Mouse (Mus musculus) bone marrow macrophage, adult 2 months (primary cell): ENCODE results near the gene Rtn4rl1. TPM values are rescaled to one million over a fixed set of nuclear protein-coding genes. Genes with fewer than 3 reads are reported as not detected.
"Not testable (repeated sequence)": the region's sequence is repeated elsewhere in the genome, so short reads cannot be mapped to it uniquely, and the experiment has no call there.

Source experiments
- H3K27ac ChIP-seq: 2 replicates; pipeline ENCODE4 v1.5.1; 2012; ENCODE audit warnings: low read depth, low read length; ENCODE audit not compliant: insufficient read depth
- H3K4me1 ChIP-seq: 2 replicates; pipeline ENCODE4 v1.6.1; 2012; ENCODE audit warnings: low read length; ENCODE audit not compliant: control insufficient read depth, insufficient read depth
- H3K4me3 ChIP-seq: 2 replicates; pipeline ENCODE4 v1.5.1; 2012; ENCODE audit warnings: mild to moderate bottlenecking, low read length, moderate library complexity; ENCODE audit not compliant: insufficient read depth
- CTCF ChIP-seq: IDR thresholded peaks from 2 replicates; pipeline ENCODE4 v1.5.1; 2012; ENCODE audit warnings: low read depth, mild to moderate bottlenecking, low read length, moderate library complexity
- POLR2A ChIP-seq: IDR thresholded peaks from 2 replicates; pipeline ENCODE4 v1.6.1; 2012; ENCODE audit warnings: mild to moderate bottlenecking, low read depth, low read length, borderline replicate concordance
- polyA plus RNA-seq: library from polyadenylated mRNA; stranded (reverse); fragments of >200 nt; gene quantifications from 2 replicates; pipeline ENCODE4 v1.2.4, GENCODE M21; 2012; ENCODE audit not compliant: missing spikeins, insufficient read depth, insufficient read length

Rtn4rl1 gene
- polyA plus RNA-seq, 1 experiment, result 1.6 TPM

DNA sequence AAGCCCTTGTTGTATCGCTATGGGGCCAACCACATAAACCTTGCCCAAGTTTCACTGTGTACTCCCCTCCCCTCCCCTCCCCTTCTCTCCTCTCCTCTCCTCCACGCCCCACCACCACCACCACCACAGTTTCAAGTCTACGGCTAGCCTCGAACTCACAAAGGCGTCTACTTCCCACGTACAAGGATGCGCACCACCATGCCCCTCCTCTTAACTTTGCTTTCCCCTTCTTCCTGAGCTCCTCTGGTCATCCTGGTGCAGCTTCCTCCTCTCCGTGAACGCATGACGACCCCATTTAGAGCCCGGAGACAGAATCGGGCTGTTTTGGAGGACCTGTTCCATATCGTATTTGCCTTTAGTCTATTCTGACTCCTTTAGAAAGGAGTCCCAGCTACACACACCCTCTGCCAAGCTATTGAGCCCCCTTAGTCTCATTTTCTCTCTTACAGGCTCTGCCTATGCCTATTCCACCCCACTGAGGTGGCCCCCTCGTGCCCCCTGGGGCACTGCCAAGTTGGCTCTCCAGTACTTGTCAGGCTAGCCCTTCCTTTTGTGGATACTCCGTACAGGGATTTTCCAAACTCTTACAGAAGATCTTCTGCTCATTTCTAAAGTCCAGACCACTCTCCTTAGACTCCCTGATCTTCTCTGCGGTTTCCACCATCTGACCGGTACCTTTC is 22.3 kb upstream of the Rtn4rl1 start:
- Histone ChIP-seq H3K4me1 (peaks cover 11% of the 10 kb centered on the region; the same call in 1 of the 2 replicates), H3K4me3 (no peak overlapping the region), H3K27ac (no peak overlapping the region)
- no peak for TF ChIP-seq CTCF
- TF ChIP-seq POLR2A, result no peak

DNA sequence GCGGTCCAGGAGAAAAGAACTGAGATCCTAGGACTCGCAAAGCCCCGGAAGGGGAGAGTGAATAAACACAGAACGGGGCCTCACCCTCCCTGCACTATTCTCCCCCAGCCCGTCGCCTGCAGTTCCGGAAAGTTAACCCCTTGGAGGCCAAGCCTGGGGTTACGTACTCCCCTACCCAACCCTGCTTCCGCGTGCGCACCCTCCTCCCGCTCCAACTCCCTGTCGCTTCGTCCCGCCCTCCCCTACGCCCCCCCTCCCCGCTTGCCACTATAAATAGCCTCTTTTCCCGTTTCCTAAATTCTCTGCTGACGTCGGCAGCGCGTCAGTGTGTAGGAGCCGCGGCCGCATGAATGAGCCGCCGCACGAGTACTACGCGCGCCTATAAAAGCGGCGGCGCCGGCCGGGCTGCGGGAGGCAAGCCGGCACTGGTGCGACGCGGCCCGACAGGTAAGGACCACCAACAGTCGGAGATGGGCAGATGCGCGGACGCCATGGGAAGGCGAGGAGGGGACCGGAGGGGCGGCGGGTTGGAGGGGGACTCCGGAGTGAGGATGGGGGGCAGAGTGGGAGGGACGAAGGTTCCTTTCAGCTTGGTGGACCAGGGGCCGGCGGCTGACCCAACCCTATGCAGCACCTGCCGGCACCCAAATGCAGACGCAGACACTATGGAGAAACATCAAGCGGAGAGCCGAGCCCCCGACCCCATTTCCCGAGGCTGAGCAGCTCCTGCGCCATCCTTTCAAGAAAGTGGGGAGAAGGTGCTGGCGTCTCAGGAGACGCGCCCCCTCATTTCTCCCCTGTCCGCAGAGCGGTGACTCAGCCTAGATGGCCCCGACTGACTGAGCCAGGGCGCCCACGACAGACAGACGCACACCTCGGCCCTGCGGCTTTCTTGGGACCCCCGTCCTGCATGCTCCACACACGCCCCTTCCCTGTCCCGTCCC is 21.2 kb upstream of the Rtn4rl1 start:
- Histone ChIP-seq H3K27ac (no peak overlapping the region), H3K4me1 (peaks cover 11% of the 10 kb centered on the region; the same call in 1 of the 2 replicates), H3K4me3 (peak overlapping the region; percentile 74)
- TF ChIP-seq POLR2A (no peak), CTCF (no peak)

DNA sequence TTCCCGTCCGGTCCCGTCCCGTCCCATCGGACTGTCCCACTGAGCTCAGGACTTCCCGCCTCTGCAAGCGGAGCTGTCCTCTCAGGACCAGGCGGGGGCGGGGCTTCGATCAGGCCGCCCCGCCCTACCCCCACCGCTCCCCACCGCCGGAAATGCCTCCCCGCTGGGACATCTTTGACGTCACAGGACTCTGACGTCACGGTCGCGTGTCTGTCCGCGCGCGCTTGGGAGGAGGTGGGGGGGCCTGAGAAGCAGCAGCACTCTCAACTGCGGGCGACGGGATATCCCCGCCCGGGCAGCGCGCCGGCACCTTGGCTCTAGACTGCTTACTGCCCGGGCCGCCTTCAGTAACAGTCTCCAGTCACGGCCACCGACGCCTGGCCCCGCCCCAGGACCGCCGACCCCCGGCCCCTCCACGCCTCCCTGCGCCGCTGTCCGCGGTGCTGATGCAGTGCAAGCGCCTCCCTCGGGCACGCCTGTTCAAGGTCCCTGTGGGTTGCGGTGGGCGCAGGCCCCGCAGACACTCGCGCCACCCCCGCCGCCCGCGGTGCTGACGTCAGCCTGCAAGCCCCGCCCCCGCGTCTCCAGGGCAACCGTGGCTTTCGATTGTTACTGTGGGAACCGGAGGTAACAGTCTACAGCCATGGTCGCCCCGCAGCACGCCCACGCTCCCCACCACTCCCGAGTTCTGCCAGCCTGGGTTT is 20.3 kb upstream of the Rtn4rl1 start:
- TF ChIP-seq CTCF (no peak), POLR2A (no peak)
- peaks cover 15% of the 10 kb centered on the region for H3K4me1 ChIP-seq

DNA sequence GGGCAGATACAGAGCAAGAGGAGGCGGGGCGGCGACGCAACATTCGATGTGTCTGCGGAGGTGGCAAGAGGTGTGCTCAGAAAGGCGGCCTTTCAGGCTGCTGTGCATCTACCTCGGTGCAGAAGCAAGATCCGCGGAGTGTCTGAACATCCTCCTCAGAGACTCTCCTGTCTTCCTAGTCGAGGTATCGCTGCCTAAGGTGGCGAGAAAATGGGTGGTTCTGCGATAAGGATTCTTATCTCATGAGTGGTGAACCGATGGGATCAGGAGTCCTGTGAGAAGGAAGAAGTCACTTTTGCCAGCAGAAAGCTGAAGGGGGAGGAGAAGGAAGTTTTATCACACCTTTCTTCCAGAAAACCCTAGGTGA is 19.8 kb upstream of the Rtn4rl1 start:
- H3K4me3 ChIP-seq, result peak overlapping the region; percentile 74
- no peak overlapping the region for H3K27ac ChIP-seq
- TF ChIP-seq POLR2A, result no peak
- TF ChIP-seq CTCF, result no peak
- peaks cover 15% of the 10 kb centered on the region for H3K4me1 ChIP-seq

More for the DNA sequence above, 20.3 kb upstream of the Rtn4rl1 start:
- Histone ChIP-seq H3K27ac (no peak overlapping the region), H3K4me3 (peak overlapping the region; percentile 74)

DNA sequence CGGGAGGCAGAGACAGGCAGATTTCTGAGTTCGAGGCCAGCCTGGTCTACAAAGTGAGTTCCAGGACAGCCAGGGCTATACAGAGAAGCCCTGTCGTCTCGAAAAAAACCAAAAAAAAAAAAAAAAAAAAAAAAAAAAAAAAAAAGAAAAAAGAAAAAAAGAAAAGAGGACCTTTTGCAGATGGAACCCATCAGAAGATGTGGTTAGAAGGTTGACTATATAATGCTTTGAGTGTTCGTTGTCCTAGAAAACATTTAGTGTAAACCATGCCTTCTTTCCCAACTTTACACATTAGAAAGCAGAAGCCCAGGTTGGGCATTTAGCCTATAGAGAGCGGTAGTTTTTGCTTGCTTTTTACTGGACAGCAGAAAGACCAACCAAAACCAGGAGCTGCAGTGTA is 19.0 kb upstream of the Rtn4rl1 start:
- H3K4me1 ChIP-seq, result peaks cover 12% of the 10 kb centered on the region
- H3K4me3 ChIP-seq, H3K27ac ChIP-seq: not testable (repeated sequence)

DNA sequence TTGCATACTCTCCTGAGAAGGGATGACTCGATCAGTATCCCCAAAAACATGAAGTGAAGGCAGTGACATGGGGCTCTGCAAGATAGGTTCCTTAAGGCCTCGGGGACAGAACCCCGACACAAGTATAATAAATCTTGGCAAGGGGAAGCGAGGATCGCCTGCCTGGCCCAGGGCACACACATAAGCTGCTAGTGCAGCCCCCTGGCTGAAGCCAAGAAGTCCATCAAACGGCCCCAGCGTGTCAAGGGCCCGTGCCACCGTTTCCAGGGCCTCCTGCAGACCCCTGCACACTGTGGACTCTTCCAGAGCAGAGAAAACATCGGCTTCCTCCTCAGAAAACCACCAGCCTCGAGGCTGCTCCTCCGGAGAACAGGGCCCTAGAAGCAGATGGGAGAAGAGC is 15.6 kb upstream of the Rtn4rl1 start:
- Histone ChIP-seq H3K27ac (no peak overlapping the region), H3K4me1 (peaks cover 9% of the 10 kb centered on the region), H3K4me3 (peak overlapping the region; percentile 90)
- no peak for TF ChIP-seq CTCF
- TF ChIP-seq POLR2A, result no peak

DNA sequence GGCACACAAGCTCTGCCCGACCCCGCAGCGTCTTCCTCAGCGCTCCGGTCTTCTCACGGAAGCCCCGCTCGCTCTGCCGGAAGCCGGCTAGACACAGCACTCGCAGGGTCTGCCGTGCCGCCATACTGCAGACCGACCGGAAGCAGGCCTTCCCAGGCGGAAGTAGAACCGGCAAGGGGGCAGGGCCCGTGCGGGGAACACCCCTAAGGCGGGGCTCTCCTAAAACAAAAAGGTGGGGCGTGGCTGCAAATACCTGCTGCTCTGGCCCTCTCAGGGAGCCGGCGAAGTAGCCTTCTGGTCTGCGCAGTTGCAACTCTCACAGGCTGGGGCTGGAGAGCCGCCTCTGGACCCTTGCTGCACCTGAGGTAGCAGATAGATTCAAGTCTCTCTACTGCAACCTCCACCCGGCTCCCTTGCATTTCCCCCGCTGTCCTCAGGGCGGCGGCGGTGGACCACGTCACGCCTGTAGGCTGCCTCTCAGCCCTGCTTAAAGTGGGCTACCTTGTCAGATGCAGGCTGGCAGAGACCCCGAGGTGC is 14.8 kb upstream of the Rtn4rl1 start, which contains the start of gene Ovca2:
Ovca2 (minus strand) TSS at position 164 of the 537 bp plus-strand sequence.
- TF ChIP-seq POLR2A (no peak), CTCF (peak; percentile 91)
- Histone ChIP-seq H3K4me1 (peaks cover 7% of the 10 kb centered on the region), H3K4me3 (peak within 1 kb of the TSS; percentile 90), H3K27ac (0 out of 2 replicates have a peak within 1 kb of the TSS, but pooled peaks have one; percentile 24)

DNA sequence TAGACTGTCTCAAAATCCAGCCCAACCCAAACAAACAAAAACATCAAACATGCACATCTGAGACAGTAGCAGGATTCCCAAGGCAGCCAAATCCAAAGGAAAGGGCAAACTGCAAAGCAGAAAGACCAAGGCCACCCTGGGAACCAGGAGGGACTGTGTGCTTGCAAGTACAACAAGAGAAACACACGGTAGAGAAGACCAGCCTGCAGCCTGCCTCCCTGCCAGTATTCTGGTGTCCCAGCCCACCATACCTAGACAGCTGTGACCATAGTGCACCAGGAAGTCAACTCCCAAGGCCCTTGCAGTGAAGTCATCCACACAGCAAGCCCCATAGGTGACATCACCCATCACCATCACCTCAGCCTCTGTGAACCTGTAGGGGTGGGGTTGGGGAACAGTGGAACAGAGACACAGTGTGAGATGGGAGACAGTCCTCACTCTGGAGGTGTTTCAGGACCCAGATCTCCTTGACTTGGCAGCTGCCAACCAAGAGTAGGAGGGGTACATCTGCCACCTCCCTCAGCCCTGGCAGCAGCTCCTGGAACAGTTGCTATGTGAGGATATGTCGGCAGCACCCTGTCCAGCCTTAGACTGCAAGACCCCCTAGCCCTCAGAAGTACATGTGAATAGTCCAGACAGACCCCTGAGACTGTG is 9.5 kb upstream of the Rtn4rl1 start:
- Histone ChIP-seq H3K4me1 (no peaks in the 10 kb centered on the region), H3K27ac (no peak overlapping the region), H3K4me3 (no peak overlapping the region)
- TF ChIP-seq POLR2A (no peak), CTCF (no peak)

DNA sequence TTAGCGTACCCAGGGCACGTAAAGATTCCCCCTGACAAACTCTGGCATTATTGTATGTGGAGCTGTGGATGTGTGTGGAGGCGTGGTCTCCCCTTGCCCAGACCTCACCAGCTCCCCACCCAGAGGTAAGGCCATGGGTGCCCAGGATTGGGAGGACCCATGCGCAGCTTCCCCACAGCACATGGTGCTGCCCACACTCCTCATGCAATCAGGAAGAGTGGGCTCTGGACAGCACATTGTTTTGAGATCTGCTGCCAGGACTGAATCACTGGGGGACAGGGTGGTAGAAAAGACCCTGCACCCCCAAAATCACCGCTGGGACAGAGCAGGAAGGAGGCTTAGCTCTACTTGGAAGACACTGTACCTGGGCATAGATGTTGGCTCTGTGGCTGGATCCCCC is 9.0 kb upstream of the Rtn4rl1 start:
- Histone ChIP-seq H3K4me1 (no peaks in the 10 kb centered on the region), H3K4me3 (no peak overlapping the region), H3K27ac (no peak overlapping the region)
- TF ChIP-seq CTCF (no peak), POLR2A (no peak)
